Mouse (Mus musculus): ENCODE measurements around the gene Eif2b2. TPM values are rescaled to one million over a fixed set of nuclear protein-coding genes. Genes with fewer than 3 reads are reported as not detected.
A peak's percentile ranks its signal among the peaks of the same experiment; 100 is the strongest.

Gene Eif2b2
- polyA plus RNA-seq, 1 experiment from 2014 or later = 121 TPM

DNA sequence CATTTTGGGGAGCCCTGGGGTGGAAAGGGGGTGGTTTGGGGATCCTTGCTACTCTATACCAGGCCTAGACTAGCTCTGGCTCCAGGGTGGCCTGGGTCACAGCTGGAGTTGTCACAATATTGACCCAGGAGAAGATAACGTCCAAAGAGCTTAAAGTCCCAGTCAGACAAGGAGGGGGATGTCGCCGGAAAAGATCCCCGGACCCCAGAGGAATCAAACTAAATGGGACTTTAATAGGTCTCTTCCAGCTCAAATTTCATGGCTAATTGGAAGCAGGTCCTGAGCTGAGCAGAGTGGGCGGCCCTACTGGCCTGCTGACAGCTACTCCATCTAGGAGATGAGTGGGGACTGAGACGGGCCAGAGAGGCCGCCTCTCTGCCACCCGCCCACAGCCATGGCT is 21.3 kb upstream of the Eif2b2 start:
- no peak overlapping the region for H3K27ac ChIP-seq (replicated peaks)
- H3K9me3 ChIP-seq (replicated peaks) = no peaks in the 10 kb centered on the region
- no peak overlapping the region for H3K4me3 ChIP-seq
- 60% methylated on average over 8 of the region's 8 CpGs for WGBS
- peaks cover 46% of the 10 kb centered on the region for H3K27me3 ChIP-seq (ENCODE audit: low read depth, poor library complexity, severe bottlenecking)
- H3K36me3 ChIP-seq = no peaks in the 10 kb centered on the region
- peaks cover 27% of the 10 kb centered on the region for H3K4me1 ChIP-seq
- DNase-seq (ENCODE audit: low spot score) = no peak

DNA sequence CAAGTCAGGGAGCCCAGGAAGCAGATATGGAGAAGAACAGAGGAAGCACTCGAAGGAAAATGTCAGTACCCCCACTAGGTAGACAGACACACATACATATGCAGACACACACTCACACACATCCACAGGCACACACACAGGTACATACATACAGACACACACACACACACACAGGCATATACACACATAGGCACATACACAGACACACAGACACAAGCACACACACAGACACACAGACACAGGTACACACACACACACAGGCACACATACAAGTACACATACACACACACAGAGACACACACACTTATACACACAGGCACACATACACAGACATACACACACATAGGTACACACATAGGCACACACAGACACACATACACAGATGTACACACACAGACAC is 19.3 kb upstream of the Eif2b2 start:
- DNase-seq (ENCODE audit: low spot score) = no peak
- Histone ChIP-seq H3K27me3 (ENCODE audit: low read depth, poor library complexity, severe bottlenecking) (peaks cover 37% of the 10 kb centered on the region), H3K36me3 (no peaks in the 10 kb centered on the region), H3K27ac (replicated peaks) (no peak overlapping the region), H3K4me1 (peaks cover 26% of the 10 kb centered on the region), H3K4me3 (no peak overlapping the region), H3K9me3 (replicated peaks) (no peaks in the 10 kb centered on the region)
- 95% methylated on average over 1 of the region's 1 CpGs for WGBS

GRCm38 (mm10) chr12:85200929-85201829 is 18.1 kb upstream of the Eif2b2 start:
- 18% methylated on average over 24 of the region's 24 CpGs for WGBS
- Histone ChIP-seq H3K9me3 (replicated peaks) (no peaks in the 10 kb centered on the region), H3K4me1 (peaks cover 26% of the 10 kb centered on the region), H3K36me3 (no peaks in the 10 kb centered on the region), H3K27ac (replicated peaks) (peak overlapping the region; percentile 73), H3K4me3 (peak overlapping the region; percentile 34), H3K27me3 (ENCODE audit: low read depth, poor library complexity, severe bottlenecking) (peaks cover 28% of the 10 kb centered on the region)
- peak; percentile 52 for DNase-seq (ENCODE audit: low spot score)

- Histone ChIP-seq H3K4me3 (no peak overlapping the region; the same call in 1 of the 2 replicates), H3K36me3 (no peaks in the 10 kb centered on the region), H3K9me3 (replicated peaks) (no peaks in the 10 kb centered on the region), H3K27me3 (ENCODE audit: low read depth, poor library complexity, severe bottlenecking) (peaks cover 28% of the 10 kb centered on the region), H3K27ac (replicated peaks) (peak overlapping the region; percentile 73; the same call in 1 of the 2 replicates), H3K4me1 (peaks cover 26% of the 10 kb centered on the region)
- 75% methylated on average over 2 of the region's 2 CpGs for WGBS
- DNase-seq (ENCODE audit: low spot score) = no peak
Observed at GRCm38 (mm10) chr12:85201830-85202147, 17.5 kb upstream of the Eif2b2 start.

GRCm38 (mm10) chr12:85202191-85202590 is 17.1 kb upstream of the Eif2b2 start:
- Histone ChIP-seq H3K27me3 (ENCODE audit: low read depth, poor library complexity, severe bottlenecking) (peaks cover 28% of the 10 kb centered on the region), H3K27ac (replicated peaks) (0 out of 2 replicates have a peak overlapping the region, but pooled peaks have one; percentile 9), H3K36me3 (no peaks in the 10 kb centered on the region), H3K9me3 (replicated peaks) (no peaks in the 10 kb centered on the region), H3K4me3 (no peak overlapping the region), H3K4me1 (peaks cover 26% of the 10 kb centered on the region)
- DNase-seq (ENCODE audit: low spot score) = no peak
- WGBS = 82% methylated on average over 7 of the region's 7 CpGs

DNA sequence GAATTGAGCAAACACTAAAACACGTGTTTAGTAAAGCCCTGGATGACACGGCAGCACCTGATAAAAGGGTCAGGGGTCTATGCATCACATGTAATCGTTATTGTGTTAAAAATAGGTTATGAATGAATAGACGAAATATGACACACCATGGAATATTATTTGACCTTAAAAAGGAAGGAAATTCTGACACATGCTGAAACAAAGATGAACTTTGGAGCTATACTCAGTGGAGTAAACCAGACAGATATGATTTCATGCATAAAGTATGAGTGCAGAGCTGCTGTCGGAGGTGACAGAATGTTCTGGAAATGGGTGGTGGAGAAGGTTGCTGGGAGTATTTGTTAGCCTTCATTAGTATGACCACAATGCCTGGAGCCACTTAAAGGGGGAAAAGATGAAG is 15.6 kb upstream of the Eif2b2 start:
- peaks cover 28% of the 10 kb centered on the region for H3K27me3 ChIP-seq (ENCODE audit: low read depth, poor library complexity, severe bottlenecking)
- no peak overlapping the region for H3K4me3 ChIP-seq
- no peaks in the 10 kb centered on the region for H3K36me3 ChIP-seq
- H3K27ac ChIP-seq (replicated peaks) = no peak overlapping the region
- DNase-seq (ENCODE audit: low spot score) = no peak
- peaks cover 21% of the 10 kb centered on the region for H3K4me1 ChIP-seq
- WGBS = 87% methylated on average over 5 of the region's 5 CpGs
- H3K9me3 ChIP-seq (replicated peaks) = no peaks in the 10 kb centered on the region

DNA sequence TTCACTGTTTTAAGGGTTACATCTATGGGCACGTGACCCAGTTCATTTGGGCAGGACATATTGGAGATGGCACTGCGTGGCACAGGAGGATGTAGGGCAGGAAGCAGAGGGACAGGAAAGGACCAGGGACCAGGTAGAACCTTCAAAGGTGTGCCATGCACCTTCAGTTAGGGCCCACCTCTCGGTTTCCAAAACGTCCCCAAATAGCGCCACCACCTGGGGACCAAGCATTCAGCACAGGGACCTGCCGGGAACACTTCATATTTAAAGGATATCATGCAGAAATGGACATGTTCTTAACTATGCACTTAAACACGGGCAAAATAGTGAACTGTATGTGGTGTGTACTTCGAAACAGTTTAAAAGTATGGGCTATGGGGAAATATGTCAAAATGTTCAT is 15.2 kb upstream of the Eif2b2 start:
- no peak overlapping the region for H3K27ac ChIP-seq (replicated peaks)
- no peaks in the 10 kb centered on the region for H3K36me3 ChIP-seq
- DNase-seq (ENCODE audit: low spot score) = no peak
- peaks cover 28% of the 10 kb centered on the region for H3K27me3 ChIP-seq (ENCODE audit: low read depth, poor library complexity, severe bottlenecking)
- peaks cover 21% of the 10 kb centered on the region for H3K4me1 ChIP-seq
- no peaks in the 10 kb centered on the region for H3K9me3 ChIP-seq (replicated peaks)
- H3K4me3 ChIP-seq = no peak overlapping the region
- 55% methylated on average over 8 of the region's 8 CpGs for WGBS

DNA sequence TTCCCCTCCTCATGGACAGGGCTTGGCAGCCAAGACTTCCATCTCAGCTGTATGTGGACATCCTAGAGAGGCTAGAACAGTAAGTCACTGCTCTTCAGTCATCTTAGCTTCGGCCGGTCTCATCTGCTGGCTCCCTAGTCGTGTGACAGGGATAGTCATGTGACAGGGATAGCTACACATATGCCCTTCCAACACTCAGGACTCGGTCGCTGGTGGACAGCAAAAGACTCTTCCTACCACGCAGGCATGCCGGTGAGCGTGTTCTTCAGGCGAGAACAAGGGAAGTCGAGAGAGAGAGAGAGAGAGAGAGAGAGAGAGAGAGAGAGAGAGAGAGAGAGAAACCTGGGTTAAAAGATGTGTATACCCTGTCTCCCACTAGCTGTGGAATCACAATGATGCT is 13.9 kb upstream of the Eif2b2 start:
- Histone ChIP-seq H3K4me3 (no peak overlapping the region), H3K4me1 (peaks cover 19% of the 10 kb centered on the region), H3K27me3 (ENCODE audit: low read depth, poor library complexity, severe bottlenecking) (peaks cover 19% of the 10 kb centered on the region), H3K36me3 (no peaks in the 10 kb centered on the region), H3K9me3 (replicated peaks) (no peaks in the 10 kb centered on the region), H3K27ac (replicated peaks) (no peak overlapping the region)
- 89% methylated on average over 10 of the region's 10 CpGs for WGBS
- DNase-seq (ENCODE audit: low spot score) = no peak

GRCm38 (mm10) chr12:85208687-85209199 is 10.5 kb upstream of the Eif2b2 start:
- Histone ChIP-seq H3K27me3 (ENCODE audit: low read depth, poor library complexity, severe bottlenecking) (no peaks in the 10 kb centered on the region), H3K36me3 (no peaks in the 10 kb centered on the region), H3K4me1 (no peaks in the 10 kb centered on the region), H3K27ac (replicated peaks) (no peak overlapping the region), H3K9me3 (replicated peaks) (no peaks in the 10 kb centered on the region), H3K4me3 (no peak overlapping the region)
- 37% methylated on average over 7 of the region's 7 CpGs for WGBS
- no peak for DNase-seq (ENCODE audit: low spot score)

GRCm38 (mm10) chr12:85215031-85215430 is 4.2 kb upstream of the Eif2b2 start:
- Histone ChIP-seq H3K4me3 (no peak overlapping the region), H3K27ac (replicated peaks) (no peak overlapping the region), H3K27me3 (ENCODE audit: low read depth, poor library complexity, severe bottlenecking) (no peaks in the 10 kb centered on the region), H3K36me3 (no peaks in the 10 kb centered on the region), H3K4me1 (peaks cover 11% of the 10 kb centered on the region), H3K9me3 (replicated peaks) (no peaks in the 10 kb centered on the region)
- WGBS = 88% methylated on average over 5 of the region's 5 CpGs
- no peak for DNase-seq (ENCODE audit: low spot score)

GRCm38 (mm10) chr12:85217733-85218310 is 1.5 kb upstream of the Eif2b2 start:
- no peaks in the 10 kb centered on the region for H3K9me3 ChIP-seq (replicated peaks)
- H3K4me3 ChIP-seq = no peak overlapping the region
- 86% methylated on average over 2 of the region's 2 CpGs for WGBS
- DNase-seq (ENCODE audit: low spot score) = no peak
- H3K4me1 ChIP-seq = peaks cover 21% of the 10 kb centered on the region
- no peak overlapping the region for H3K27ac ChIP-seq (replicated peaks)
- no peaks in the 10 kb centered on the region for H3K27me3 ChIP-seq (ENCODE audit: low read depth, poor library complexity, severe bottlenecking)
- peaks cover 21% of the 10 kb centered on the region for H3K36me3 ChIP-seq

- Histone ChIP-seq H3K9me3 (replicated peaks) (no peaks in the 10 kb centered on the region), H3K4me3 (peak overlapping the region; percentile 83), H3K27ac (replicated peaks) (peak overlapping the region; percentile 82), H3K27me3 (ENCODE audit: low read depth, poor library complexity, severe bottlenecking) (no peaks in the 10 kb centered on the region), H3K36me3 (peaks cover 42% of the 10 kb centered on the region), H3K4me1 (peaks cover 21% of the 10 kb centered on the region)
- DNase-seq (ENCODE audit: low spot score) = peak; percentile 25
- 5% methylated on average over 12 of the region's 12 CpGs for WGBS
Observed at GRCm38 (mm10) chr12:85219905-85220290, 617 bp downstream of the Eif2b2 start.

GRCm38 (mm10) chr12:85227227-85227626 is 7.9 kb downstream of the Eif2b2 start:
- H3K27me3 ChIP-seq (ENCODE audit: low read depth, poor library complexity, severe bottlenecking) = no peaks in the 10 kb centered on the region
- H3K4me1 ChIP-seq = no peaks in the 10 kb centered on the region
- H3K27ac ChIP-seq (replicated peaks) = no peak overlapping the region
- no peak for DNase-seq (ENCODE audit: low spot score)
- H3K36me3 ChIP-seq = peaks cover 54% of the 10 kb centered on the region
- 86% methylated on average over 7 of the region's 7 CpGs for WGBS
- H3K4me3 ChIP-seq = no peak overlapping the region
- no peaks in the 10 kb centered on the region for H3K9me3 ChIP-seq (replicated peaks)
